Mouse (Mus musculus): ENCODE data around the gene Fam151b.

Gene Fam151b

DNA sequence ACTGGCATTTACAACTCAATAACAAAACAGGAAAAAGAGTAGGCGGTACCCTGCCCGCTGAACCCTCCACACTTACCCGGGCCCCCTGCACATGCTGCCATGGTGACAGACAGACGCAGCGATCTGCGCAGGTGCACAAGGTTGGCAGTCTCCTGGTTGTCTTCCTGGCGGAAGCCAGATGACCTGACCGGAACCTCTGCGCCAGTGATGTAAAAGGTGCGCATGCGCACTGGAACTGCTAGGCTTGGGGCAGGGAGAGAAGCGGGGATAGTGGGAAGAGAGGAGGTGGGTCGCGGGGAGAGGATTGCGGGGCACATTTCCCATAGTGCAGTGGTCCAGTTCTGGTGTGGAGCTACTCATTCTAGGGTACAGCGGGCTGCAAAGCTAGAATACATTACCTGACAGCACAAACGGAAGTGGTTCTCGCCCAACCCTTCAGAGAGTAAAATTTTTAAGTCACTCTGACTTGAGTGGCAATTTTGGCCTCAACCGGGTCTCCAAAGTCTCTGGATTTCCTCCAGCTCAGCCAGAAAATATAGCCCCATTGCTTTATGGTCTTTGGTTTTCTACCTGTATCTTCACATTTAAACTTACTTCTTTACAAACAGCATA is at the start of gene Fam151b:
TSS of gene Fam151b (minus strand) at position 164 of the 612 bp plus-strand sequence.
- DNase-seq (ENCODE audit: extremely low read depth, low read depth, low spot score) = peak; percentile 47

DNA sequence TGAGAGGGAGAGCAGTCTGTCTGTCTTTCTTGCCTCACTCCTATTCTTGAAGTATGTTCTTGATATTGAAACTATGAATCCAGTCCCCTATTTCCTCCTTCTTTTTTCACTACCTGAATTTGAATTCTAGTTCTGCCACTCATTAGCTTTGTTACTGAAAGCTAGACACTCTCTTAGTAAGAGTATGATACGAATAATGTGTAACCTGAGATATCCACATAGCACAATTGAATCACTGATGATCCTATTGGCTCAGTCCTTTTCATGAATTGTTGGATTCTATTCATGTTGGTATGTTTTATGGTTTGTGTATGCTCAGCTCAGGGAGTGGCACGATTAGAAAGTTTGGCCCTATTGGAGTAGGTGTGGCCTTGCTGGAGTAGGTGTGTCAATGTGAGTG is 48.4 kb upstream of the Fam151b start:
- DNase-seq (ENCODE audit: extremely low read depth, low read depth, low spot score) = no peak

DNA sequence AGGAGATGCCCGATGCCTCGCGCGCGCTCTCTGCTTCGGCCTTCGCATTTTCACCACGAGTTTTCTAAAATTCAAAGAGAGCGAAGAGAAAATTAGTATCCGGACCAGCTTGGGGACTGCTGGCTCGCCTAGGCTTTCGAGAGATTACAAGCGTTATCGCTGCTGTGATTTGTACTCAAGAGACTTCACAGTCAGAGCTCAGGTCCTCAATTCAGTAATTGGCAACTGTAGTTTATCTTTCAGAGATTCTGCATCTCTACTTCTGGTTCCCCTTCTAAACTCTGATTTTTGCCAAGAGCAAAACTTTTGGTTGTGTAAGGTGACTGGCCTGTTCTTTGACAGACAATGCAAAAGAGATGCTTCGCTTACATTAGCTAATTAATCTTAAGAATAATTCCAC is 47.4 kb upstream of the Fam151b start:
- no peak for DNase-seq (ENCODE audit: extremely low read depth, low read depth, low spot score)

DNA sequence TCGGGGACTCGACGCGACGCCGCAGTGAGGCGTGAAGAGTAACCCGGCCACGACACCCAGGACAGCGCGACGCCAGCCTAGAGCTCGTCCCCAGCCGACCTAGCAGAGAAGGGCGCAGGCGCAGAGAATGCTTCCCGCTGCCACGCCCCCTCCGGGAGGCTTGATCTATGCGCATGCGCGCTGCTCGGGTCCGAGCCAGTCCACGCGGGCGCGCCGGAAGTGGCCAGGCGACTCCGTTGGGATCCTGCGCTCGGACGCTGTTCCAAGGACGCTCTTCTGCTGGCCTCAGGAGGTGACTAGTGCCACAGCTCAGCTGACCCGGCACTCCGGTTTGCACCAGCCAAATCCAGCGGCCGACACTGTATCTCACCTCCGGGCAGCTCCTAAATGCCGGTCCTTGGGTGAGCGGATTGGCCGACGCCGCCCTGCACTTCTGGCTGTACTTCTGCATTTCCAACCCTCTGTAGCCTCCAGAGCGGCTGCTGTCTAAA is 47.0 kb upstream of the Fam151b start, which contains the start of gene Zfyve16:
TSS of gene Zfyve16 (minus strand) at position 148 of the 491 bp plus-strand sequence.
- DNase-seq (ENCODE audit: extremely low read depth, low read depth, low spot score) = peak; percentile 13

DNA sequence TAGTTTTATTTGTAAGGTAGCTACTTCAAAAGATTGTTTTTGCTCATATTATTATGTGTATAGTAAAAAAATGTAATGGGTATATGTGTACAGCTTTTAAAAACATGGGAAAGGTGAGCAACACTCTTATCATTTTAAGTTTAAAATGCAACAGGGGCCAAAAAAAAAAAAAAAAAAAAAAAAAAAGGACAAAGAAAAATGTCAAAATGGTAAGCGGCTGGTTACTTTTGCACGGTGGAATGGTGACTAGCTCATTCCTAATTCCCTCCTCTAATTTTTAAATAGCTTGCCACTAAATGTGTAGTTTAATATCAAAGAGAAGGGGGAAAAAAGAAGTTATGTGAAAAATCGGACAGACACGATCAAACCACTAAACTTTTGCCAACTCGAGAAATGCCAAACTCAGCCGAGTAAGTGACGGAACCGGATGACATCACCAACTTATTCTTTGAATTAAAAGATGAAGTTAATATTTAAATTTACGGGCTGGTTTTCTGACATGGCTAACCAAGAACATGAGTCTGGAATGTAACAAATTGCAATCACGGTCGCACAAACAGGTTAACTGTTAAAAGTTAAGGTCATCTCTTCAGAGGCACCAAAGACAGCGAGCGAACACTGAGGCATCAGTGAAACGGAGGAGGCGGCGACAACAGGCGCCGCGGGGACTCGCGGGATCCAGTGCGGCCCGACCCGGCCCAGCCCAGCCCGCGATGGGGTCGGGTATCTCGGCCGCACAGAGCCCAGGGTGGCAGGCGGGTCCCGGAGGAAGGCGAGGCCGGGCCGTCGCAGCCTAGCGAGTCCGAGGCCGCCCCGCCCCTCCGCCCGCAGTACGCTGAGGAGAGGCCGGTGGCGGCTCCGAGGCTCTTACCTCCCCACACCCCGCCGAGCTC is 46.3 kb upstream of the Fam151b start:
- DNase-seq (ENCODE audit: extremely low read depth, low read depth, low spot score) = no peak

DNA sequence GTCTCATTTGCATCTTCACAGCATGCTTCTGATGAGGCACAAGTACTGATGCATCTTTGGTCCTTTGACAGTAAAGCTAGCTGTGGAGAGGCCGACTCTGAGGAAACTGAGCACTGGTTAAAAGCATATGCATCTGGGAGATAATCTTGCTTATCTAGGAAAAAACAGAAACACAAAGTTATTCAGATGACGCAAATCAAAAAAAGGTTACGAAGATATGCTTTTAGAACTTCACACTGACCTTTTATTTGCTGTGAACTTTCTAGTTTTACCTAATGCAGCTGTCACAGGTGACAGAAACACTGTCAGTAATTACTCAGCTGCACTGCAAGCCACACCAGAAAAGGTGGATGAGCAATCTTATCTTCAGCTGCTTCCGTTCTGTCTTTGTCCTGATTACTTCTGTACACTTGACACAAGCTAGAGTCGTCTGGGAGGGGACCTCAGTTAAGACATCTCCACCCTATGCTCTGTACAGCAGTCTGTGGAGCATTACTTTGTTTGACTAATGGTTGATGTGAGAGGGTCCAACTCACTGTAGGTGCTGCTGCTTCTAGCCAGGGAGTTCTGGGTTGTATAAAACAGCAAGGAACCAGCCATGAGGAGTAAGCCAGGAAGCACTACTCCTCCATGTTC is 39.5 kb upstream of the Fam151b start:
- DNase-seq (ENCODE audit: extremely low read depth, low read depth, low spot score) = no peak

DNA sequence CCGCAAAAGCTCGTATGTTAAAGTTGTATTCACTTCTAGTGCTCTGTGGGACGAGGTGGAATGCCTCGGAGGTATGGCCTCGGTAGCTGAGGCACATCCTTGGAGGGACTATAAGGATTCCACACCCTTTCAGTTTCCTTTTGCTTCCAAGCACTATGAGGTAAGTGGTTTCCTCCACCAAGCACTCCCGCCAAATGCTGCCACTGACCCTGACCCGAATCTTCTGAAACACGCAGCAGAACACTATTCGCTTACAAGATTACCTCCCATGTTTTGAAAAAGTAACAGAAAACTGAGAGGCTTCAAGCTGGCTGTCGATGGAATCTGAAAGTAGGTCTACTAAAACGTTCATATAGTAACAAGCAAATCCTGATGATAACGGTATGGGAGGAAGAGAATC is 21.1 kb upstream of the Fam151b start:
- DNase-seq (ENCODE audit: extremely low read depth, low read depth, low spot score) = no peak

DNA sequence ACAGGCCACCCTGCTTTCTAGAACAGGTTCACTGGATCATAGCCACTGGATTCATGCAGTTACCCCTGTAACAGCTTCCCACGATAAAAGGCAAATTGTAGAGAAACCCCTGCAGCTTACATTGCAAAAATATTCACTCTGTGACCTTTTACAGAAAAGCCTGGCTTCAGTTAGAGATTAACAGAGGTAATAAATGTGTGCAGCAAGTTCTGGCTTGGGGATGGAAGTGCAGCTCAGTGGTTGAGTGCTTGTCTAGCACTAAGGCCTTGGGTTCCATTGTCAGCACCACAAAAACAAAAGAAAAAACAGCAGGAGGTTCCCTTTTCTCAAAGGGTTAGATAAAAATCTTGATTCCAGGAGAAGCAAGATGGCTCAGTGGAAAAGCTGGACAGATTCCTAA is 8.1 kb upstream of the Fam151b start:
- DNase-seq (ENCODE audit: extremely low read depth, low read depth, low spot score) = no peak

DNA sequence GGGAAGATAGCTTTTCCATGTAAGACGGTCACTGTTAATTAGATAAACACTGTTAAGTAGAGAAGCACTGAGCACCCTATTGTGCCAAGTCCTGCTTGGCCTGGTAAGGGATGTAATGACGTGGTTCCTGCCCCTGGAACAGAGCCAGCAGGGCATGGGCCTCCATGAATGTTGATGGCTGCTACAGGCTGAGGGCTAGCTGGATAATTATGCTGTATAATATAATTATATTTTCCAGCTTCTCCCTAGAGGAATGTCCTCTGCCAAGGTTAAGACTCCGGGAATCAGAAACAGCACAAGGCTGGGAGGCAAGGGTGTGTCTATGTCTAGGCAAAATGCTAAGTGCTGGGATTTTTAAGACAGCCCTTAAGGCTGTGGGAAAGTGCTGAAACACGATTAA is 7.0 kb upstream of the Fam151b start:
- no peak for DNase-seq (ENCODE audit: extremely low read depth, low read depth, low spot score)

DNA sequence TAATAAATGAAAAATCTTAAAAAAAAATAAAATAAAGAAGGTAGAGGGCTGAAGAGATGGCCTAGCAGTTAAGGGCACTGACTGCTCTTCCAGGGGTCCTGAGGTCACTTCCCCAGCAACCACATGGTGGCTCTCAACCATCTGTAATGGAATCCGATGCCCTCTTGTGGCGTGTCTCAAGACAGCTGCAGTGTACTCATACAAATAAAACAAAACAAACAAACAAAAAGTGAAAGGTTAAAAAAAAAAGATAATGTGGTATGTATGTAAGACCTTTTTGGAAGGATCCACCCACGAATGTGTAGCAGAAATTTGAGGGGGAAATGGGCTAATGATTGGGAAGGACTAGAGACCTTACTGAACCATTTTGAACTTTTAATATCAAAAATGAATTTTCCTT is 467 bp downstream of the Fam151b start:
- DNase-seq (ENCODE audit: extremely low read depth, low read depth, low spot score) = no peak

DNA sequence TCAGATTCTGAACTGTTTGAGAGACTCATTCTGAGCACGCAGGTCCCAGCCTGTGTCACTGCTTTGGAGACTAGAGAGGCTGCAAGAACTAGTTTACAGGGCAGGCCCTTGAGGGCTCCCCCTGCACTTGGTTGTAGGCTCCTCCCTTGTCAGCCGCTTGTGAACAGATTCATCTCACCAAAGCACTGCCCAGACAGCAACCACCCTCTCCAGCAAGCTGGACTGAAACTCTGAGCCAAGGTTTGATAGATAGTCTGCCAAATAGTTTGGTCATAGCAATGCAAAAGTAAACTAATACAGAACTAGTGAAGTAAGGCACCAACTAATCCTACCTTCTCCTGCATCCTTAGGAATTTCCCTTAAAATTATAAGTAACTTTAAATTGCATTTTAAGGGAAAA is 13.7 kb downstream of the Fam151b start:
- DNase-seq (ENCODE audit: extremely low read depth, low read depth, low spot score) = no peak

DNA sequence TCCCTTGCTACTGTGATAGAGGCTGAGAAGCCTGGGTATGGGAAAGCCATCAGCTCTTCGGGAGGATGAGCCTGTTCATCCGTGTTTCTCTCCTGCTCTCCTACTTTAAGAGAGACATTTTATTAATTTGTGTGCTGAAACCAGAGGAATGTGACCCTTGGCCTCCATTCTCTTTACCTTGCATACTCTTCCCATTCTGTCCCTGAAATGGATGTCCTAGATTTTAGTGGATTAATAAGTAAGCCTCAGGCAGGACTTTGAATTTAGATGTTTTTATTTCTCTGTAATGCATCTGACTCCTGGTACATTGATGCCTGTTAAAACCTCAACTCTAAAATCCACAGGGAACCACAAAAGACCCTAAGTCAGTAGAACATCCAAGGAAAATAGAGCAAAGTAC is 14.4 kb downstream of the Fam151b start:
- no peak for DNase-seq (ENCODE audit: extremely low read depth, low read depth, low spot score)

DNA sequence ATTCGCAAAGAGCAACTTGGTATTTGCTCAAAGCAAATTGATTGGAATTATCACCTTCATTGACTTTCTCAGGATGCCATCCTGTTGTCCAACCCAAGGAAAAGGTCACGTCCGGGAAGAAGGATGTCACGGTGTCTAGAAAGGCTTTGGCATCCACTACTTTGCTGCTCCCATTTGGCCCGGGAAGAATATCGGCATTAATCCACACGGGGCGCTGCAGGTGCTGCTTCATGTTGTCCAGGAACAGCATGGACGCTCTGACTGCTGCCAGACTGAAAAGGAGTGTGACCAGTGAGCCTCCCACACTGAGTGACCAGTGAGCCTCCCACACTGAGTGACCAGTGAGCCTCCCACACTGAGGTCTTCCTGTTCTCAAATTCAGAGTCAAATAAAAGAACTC is 15.9 kb downstream of the Fam151b start:
- DNase-seq (ENCODE audit: extremely low read depth, low read depth, low spot score) = no peak

DNA sequence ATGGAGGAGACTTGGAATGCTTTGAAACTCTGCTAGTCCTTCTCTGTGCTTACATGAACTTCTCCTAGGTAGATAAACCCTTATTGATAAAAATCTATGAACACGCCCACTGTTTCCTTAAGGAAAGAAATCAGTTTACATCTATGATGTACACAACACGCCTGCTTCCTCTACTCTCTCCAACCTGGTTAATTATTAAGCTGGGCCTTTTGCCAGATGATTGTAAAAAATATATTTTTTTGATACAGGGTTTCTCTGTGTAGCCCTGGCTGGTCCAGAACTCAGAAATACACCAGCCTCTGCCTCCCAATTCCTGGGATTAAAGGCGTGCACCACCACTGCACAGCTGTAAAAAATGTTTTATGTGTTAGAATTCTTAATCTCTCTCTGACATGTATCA is 19.1 kb downstream of the Fam151b start:
- DNase-seq (ENCODE audit: extremely low read depth, low read depth, low spot score) = no peak

DNA sequence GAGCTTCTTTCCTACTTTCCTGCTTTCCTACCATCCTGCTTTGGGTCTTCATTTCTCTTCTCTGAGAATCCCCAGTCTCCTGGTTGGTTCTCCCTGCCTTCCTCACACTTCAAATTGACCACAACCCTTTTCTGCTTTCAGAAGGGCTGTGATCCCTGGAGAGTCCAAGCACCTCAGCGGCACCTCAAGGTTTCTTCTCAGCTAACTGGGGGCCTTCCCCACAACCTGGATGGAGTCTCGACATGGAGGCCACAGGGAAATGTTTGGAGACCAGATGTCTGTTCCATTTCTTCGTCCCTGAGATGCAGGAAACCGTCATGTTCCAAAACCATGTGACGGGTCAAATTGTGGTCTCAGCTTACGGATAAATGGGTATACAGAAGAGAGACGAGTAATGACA is 36.9 kb downstream of the Fam151b start:
- DNase-seq (ENCODE audit: extremely low read depth, low read depth, low spot score) = no peak

DNA sequence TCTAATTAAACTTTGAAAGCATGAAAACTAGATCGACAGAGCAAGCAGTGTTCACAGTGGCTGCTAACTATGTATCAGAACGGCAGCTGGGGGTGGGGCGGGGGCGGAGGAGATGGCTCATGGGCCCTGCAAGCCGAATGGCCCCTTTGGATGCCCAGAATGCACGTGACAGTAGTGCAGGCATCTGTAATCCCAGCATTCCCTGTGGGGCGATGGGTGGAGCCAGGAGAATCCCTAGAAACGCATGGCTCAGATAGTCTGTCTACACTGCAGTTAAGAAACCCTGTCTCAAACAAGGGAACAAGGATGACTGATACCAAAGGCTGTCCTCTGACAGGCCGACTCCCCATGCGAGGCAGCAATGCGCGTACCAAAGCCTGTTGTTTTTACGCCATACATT is 43.5 kb downstream of the Fam151b start:
- no peak for DNase-seq (ENCODE audit: extremely low read depth, low read depth, low spot score)

DNA sequence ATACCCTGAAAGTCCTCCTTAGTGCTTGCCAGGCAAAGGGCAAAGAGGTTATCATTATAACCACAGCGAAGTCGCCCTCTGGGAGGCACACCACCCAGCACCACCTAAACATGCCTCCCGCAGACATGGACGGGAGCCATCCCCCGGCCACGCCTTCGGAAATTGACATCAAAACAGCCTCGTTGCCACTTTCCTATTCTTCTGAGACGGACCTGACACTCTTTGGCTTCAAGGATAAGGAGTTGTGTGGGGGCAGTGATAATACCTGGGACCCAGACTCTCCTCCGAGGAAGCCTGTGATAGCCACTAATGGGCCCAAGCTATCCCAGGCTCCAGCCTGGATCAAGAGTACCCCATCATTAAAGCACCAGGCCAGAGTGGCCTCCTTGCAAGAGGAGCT is 45.2 kb downstream of the Fam151b start:
- no peak for DNase-seq (ENCODE audit: extremely low read depth, low read depth, low spot score)

DNA sequence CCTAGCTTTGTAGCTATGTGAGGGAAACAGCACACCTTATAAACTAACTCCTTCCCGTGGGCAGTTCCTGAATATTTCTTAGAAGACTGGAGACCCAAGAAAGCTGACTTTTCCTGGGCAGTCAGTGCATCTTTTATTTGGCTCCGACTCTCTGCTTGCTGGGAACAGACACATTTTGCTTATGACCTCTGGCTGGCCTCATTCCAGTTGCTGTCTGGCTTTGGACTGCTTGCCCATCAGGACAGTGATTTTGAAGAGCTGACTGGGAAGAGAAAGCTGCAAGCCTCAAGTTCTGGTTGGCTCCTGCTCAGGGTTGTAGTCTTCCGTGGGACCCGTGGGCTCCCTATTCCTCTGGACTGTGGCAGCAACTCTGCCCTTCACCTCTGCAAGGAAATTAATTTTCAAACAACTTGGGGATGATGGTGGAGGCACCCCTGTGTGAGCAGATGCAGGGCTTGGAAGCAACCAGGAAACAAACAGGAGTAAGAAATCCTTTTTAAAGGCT is 56.4 kb downstream of the Fam151b start:
- no peak for DNase-seq (ENCODE audit: extremely low read depth, low read depth, low spot score)

DNA sequence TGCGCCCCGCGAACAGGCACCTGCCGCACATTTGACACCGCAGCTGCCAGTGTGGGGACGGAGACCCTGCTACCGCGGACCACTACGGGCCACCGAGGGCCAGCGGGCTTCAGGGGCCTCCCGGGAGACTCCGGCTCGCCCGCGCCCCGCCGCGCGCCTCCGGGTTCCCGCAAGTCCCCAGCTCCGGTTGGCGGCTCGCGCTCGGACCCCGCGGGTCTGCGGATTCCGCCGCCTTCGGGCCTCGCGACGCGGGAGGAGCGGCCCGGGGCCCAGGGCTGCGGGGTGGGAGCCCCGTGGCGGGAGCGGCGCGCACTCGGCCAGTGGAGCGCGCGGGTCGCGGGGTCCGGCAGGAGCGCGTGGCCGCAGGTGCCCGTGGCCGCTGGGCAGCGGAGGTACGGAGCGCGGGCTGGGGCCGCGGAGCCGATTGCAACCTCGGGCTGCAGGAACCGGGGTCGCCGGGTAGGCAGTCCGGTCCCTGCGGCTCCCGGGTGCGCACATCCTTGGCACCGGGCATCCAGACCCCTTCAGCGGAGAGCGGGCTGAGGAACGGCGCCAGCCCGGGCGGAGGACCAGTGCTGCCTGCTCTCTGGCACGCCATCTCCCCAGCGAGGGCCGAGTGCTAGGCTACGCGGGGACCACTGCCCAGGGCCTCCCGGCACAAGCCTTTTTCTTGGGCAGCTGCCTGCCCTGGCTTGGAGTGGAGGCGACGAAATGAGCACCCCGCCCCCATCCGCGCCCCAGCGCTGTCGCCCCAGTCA is 57.3 kb downstream of the Fam151b start:
- no peak for DNase-seq (ENCODE audit: extremely low read depth, low read depth, low spot score)

DNA sequence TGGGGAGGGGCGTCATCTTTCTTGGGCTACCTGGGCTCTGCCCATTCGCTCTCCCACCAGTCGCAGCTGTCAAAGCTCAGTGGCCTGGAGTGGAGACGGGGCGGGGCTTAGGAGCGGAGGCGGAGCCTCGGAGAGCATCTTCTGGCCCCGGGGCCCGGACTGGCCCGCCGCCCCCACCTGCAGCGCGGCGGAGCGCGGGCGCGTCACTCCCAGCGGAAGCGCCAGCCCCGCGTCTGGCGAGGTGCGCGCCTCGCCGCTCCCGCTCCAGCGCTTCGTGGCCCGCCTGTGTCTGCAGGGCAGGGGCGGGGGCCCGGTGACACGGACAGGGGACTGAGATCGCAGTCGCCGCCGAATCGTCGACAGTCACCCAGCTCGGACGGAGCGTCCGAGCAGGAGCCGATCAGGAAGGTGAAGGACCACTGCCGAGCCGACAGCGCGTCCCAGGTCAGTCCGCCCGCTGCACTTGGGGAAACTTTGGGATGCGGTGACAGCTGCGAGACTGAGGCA is 58.0 kb downstream of the Fam151b start, which contains the start of gene Ankrd34b:
TSS of gene Ankrd34b (plus strand) at position 139 of the 507 bp plus-strand sequence.
- DNase-seq (ENCODE audit: extremely low read depth, low read depth, low spot score) = no peak

DNA sequence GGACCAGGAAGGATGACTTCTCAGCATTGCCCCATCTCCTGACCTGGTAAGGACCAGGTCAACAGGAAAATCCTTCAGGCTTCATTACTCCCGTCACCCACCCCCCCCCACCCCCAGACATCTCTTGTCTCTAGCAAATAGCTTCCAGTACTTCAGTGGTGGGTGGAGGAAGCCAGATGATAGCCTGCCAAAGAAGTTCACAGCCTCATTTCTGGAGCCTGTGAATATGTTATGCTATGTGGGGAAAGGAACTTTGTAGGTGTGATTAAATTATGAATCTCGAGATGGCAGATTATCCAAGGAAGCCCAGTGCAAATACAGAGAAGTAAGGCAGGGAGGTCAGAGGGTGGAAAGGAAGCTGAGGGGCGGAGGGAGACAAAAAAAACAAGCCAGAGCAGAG is 60.1 kb downstream of the Fam151b start:
- DNase-seq (ENCODE audit: extremely low read depth, low read depth, low spot score) = no peak

All from fat pad, adult 2 months (tissue).